Mouse (Mus musculus) layer of hippocampus, postnatal 36 days (tissue): Measurements from ENCODE around the gene Tubgcp4. TPM values are rescaled to one million over a fixed set of nuclear protein-coding genes. Genes with fewer than 3 reads are reported as not detected.
A peak's percentile ranks its signal among the peaks of the same experiment; 100 is the strongest.
"Not testable (repeated sequence)": the region's sequence is repeated elsewhere in the genome, so short reads cannot be mapped to it uniquely, and the experiment has no call there.

ENCODE experiments used
- DNase-seq, 2 experiments: peaks; one replicate each; pipeline ENCODE4 v3.0.0; 2022
- total RNA-seq, 2 experiments: library from RNA; stranded (reverse); gene quantifications; 2 replicates each; pipeline ENCODE4 v1.2.3; 2021

The Tubgcp4 gene
- 10 to 100 TPM; 40.3 to 45.9 TPM for total RNA-seq

DNA sequence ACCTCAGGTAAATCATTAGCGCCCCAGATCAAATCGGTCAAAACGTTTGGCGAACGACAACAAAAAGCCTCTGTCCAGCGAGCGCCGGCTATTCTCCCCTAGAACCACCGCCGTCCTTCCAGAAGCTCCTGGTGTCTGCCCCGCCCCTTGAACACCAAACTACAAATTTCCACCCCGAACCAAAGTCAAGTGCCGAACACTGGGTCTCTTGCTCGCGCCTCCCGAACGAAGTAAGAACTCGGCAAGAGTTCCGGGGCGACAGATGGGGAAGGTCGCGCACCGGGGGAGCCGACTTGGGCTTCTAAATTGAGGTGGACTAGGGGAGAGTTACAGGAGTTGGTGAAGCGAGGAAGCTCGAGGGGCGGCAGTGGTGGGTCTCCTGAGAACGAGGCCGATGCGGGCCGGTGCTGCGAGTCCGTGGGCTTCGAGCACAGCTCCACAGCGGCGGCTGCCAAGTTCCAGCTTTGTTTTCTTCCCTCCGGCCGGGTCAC is at the start of gene Tubgcp4:
TSS of gene Tubgcp4 (plus strand) at position 174 of the 491 bp plus-strand sequence.
- DNase-seq, result peak in 1 of 2 experiments; percentile 21

DNA sequence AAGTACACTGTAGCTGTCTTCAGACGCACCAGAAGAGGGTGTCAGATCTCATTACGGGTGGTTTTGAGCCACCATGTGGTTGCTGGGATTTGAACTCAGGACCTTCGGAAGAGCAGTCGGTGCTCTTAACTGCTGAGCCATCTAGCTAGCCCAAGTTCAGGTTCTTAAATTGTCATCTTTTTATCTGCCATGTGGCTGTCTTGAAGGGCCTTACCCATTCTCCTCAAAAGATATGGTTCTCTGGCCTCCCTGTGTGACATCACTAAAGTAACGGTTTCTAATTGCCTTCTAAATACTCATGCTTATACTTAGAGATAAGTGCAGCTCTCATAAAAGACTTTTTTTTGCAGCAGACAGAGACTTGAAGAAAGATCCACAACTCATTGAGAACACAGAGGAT is 44.2 kb upstream of the Tubgcp4 start:
- not testable (repeated sequence) for DNase-seq

DNA sequence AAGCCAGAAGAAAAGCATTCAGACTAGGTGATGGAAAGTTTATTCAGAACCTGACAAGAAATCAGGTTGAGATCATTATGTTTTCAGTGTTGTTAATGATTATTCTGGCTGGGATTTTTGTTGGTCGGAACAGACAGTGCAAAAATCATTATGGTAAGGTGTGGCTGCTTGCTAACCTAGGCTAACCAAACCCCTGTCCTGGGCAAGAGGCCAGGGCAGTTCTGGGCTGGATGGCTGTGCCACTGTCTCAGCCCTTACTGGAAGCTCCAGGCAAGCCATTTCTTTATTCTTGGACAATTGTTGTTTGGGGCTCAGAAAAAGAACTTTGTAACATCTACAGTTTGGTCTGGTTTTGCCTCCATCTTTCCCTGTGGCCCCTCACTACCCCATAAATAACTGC is 42.9 kb upstream of the Tubgcp4 start:
- DNase-seq, result no peak

DNA sequence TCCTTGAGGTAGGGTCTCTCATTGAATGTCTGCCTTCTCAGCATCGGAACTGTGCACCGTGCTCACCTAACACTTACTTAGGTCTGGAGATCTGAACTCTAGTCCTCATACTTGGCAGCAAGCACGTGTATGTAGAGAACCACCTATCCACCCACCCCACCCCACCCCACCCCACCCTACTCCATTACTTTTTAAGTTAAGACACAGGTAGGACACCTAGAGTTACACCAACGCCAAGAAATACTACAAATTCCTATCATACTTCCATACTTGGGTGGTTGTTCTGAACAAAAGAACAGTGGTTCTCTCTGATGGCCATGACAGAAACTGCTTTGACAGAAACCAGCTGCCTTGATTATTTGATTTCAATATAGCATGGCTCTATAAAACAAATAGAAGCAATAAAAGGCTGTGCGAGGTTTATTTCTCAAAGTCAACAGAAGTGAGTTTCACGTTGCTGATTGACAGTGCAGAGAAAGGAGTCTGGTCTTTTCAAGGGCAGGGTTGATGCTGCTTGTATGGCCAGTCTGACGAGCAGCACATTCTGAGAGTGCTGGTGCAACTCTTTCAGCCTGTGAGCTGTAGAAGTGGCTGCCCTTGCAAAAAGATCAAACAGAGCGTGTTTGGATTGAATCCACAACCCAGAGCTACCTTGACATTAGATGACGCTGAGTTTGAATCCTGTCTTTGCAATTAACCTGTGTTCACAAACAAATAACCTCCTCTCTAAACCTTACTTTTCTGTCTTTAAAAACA is 41.4 kb upstream of the Tubgcp4 start:
- DNase-seq, result no peak

DNA sequence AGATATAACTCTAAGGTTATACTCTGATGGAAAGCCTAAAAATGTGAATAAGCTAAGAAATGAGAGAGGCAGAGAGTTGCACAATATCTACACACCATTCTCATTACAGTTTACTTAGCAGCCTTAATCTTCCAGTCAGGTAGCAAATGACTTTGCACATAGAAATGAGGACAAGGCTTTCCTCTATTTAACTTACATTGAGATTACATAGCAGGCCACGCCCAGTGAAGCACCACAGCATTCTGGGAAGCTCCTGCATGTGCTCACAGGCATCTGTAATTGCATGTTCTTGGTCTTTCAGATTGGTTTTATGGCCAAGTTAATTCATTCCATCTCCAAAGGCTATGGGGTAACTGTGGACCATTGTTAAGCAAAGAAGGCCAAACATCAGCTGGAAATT is 37.6 kb upstream of the Tubgcp4 start:
- DNase-seq, result no peak

DNA sequence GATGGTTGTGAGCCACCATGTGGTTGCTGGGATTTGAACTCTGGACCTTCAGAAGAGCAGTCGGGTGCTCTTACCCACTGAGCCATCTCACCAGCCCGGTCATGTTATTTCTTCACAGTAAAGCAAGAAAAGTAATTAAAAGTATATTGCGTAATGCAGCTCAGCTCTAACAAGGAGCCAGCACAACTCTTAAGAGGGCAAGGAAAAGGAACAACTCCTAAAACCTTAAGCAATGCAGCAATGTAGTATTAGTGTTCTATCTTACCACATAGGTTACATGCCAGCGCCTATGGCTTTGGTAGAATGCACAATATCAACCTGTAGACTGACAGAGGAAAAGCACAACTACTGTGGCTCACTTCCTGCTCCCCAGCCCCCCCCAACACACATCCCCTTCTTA is 33.1 kb upstream of the Tubgcp4 start:
- no peak for DNase-seq

DNA sequence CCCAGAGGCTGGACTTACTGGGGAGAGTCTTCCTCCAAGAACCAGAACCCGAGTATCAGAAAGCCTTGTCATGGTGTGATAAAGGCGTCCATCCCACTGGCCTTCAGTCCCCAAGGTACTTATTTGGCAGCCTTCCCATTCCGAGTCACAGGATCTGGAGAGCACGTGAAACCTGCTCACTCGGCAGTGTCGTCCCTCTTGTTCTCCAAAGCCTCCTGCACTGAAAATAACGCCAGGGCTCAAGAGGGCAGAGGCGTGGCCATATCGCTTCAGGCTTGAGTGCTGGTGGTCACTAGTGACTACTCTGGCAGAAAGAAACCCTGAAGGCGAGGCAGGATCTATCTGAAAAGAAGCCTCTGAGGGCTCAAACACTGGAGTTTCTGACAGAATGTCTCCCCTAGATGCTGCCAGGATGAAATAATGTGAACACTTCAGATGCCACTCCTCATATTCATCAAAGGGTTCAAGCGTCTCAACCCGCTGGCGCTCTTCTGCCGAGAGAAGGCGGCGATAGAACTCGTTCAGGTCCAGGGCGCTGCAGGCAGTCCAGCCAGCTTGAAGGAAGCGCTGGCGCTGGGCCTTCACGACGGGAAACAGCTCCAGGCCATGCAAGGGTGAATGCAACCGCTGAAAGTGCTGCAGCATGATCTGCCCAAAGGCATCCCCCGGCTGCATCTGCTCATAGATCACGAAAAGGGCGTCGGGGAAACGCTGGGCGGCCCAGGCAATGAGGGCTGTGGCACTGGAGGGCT is 31.0 kb upstream of the Tubgcp4 start:
- no peak for DNase-seq

DNA sequence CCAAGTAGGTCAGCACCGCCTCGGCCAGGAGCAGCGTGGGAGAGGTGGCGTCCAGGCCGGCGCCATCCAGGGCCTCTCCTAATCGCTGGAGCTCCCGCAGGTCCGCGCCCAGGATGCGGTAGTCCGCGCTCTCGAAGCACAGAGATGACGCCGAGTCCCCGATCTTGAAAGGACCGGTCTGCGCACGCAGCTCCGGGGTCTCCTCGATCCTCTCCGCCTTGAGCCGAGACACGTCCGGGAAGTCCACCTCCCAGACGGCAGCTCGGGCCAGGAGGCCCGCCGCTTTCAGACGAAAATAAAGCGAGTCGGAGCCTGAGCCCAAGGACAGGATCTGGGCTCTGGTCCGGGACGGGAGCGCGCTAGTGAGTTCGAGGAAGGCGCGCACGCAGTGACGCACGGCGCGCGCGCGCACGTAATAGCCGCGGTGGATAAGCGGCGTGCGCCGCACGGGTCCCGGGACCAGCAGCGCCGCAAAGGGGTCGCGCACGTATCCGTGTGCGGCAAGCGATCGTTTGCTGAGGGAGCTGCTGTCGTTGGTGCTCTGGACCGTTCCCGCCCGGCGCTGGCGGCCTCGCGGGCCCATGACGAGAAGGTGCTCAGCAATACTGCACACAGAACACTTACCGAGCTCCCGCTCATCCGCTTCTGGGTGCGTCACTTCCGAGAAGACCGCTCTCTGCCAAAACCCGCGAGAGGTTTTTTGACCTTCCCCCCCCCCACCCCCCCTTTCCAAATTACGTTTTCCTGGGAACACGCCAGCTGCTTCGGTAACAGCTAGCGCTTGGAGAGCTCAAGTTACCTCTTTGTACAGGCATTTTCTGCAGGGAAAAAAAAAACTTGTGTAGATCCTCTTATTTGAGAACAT is 30.2 kb upstream of the Tubgcp4 start, which contains the start of the genes Adal and Lcmt2:
TSS of gene Adal (plus strand) at position 411 of the 865 bp plus-strand sequence.
TSS of gene Lcmt2 (minus strand) at position 636 of the 865 bp plus-strand sequence.
- peak; percentile 92 to 93 for DNase-seq

DNA sequence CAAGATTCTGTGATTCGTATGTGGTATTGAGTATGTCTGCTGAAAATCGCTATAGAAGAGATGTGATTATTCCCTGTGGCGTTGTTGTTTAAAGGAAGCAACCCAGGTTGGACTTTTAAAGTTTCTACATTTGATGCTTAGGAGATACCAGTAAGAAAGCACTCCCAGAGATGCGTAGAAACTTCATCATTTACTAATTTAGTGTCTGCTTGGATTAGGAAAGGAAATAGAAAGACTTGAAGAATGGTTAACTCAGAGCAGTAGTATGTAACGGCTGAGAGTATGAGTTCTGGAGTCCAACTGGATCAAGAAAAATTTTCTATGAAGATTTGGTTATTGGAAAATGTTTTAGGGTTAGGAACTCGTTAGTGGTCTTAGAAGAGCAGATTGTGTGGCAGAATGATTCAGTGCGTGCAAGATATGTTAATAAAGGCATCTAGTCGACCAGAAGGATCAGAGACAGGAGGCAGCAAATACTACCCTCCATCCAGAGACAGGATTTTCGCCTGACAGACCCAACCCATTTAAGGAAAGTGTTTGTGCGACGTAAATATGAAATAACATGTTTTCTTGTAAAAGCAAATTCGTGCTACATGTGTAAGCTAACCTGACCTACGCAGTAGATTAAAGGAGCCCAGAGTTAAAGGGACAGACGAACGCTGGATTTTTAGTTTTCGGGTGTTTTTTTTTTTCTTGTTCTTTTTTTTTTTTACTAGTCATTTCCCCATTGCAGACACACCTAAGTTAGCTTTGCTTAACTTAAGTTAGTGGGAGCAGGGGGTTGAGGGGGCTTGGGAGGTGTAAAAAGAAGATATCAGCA is 29.0 kb upstream of the Tubgcp4 start:
- DNase-seq, result no peak

DNA sequence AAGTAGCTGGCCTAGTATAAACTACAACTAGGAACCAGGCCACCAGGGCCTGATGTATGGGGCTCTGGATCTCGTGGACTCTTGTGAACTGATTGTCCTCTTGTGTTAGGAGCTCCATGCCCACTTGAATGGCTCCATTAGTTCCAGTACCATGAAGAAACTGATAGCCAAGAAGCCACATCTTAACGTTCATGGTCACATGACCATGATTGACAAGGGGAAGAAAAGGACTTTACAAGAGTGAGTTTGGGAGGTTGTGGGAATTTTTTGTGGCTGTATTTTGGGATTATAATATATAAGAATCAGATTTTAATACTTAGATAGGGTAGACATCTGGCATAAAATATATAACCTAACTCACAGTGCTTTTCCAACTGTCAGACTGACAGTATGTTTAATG is 28.0 kb upstream of the Tubgcp4 start:
- no peak for DNase-seq

DNA sequence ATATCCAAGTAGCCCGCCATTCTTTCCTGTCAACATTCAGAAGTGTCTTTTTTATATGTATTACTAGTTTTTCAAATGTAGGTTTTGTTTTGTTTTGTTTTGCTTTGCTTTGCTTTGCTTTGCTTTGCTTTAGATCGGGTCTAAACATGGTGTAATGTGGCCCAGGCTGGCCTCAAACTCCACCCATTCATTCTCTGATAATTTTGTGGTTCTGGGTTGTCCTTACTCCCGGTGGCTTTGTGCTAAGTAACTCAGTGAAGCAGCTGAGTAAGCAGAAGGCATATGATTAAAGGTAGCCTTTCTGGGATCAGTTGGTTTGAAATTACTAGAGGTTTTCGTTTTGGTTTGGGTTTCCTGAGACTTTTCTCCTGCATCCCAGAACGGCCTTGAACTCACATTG is 20.8 kb upstream of the Tubgcp4 start:
- DNase-seq, result no peak

DNA sequence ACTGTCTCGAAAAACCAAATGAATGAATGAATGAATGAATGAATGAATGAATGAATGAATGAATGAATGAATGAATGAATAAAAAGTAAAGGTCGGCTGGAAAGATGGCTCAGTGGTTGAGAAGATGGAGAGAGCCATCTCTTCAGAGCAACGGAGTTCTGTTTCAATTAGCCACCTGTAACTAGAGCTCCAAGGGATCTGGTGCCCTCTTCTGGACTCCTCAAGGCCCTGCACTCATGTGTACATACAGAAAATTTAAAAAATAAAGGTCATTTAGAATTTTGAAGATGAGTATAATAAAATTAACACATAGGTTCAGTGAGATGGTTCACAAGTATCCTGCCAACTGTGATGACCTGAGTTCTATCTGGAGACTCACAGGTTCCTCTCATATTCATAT is 17.4 kb upstream of the Tubgcp4 start:
- DNase-seq, result no peak

DNA sequence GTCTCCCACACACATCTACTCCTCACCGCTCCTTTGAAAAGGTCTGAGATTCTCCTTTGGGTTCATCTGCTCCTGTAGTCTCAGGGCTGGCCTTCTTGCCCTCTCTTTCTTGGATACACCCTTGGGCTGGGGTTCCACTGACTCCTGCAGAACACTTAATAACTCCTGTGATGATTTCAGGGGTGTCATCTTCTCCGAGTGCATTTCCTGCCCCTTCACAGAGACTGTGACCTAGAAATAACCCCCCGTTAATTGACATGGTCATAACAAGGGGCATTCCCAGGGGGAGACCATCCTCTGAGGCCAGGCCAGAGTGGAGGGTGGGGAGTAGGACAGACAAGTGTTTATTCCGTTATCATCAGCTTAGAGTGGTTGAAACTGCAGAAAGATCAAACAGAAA is 1.3 kb upstream of the Tubgcp4 start:
- DNase-seq, result no peak

DNA sequence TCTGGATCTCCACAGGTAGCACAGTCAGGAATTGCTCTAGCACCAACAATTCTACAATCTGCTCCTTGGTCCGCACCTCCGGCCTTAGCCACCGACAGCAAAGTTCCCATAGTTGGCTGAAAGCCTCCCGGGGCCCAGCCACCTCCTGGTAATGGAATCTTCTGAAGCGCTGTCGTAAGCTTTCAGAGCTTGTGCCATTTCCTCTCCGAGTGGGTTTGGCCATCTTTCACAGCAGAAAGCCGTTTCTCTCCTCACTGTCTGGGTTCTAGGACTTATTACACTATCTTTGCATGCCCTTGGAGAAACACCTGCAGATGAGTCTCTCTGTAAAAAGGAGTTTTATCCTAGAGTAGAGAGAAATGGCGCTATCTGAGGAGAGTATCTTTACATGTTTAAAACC is 552 bp upstream of the Tubgcp4 start:
- no peak for DNase-seq

DNA sequence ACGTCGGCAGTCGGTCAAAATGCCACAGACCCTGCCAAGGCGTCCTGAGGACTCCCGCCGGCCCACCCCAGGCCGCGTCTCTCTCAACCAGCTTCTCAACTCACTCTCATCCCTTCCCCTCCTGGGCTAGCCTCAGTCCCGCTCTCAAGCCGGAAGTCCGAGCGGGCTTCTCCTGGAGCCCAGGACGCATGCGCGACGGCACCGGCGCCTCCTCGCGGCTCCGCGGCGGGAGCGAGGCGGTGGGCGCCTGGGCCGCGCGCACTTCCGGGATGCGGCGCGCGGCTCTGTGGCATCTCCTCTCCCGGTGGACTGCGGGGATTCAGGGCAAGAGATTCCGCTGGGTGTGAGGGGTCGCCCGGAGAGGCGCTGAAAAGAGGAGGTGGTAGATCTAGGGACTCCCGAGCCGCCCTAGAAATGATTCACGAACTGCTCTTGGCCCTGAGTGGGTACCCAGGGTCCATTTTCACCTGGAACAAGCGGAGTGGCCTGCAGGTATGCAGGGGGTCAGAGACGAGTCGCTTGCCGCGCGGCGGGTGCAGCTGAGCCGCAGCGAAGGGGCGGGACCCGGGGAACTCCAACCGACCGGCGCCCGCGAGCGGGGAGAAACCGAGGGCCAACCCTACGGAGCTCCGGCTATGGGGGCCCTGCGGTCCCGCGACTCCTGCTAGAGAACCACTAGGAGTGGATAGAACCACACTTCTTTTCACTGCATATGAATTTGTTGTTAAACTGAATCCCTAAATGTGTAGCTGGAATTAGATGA is 707 bp downstream of the Tubgcp4 start, which contains the start of gene Zscan29:
TSS of gene Zscan29 (minus strand) at position 146 of the 763 bp plus-strand sequence.
- peak; percentile 84 to 85 for DNase-seq

DNA sequence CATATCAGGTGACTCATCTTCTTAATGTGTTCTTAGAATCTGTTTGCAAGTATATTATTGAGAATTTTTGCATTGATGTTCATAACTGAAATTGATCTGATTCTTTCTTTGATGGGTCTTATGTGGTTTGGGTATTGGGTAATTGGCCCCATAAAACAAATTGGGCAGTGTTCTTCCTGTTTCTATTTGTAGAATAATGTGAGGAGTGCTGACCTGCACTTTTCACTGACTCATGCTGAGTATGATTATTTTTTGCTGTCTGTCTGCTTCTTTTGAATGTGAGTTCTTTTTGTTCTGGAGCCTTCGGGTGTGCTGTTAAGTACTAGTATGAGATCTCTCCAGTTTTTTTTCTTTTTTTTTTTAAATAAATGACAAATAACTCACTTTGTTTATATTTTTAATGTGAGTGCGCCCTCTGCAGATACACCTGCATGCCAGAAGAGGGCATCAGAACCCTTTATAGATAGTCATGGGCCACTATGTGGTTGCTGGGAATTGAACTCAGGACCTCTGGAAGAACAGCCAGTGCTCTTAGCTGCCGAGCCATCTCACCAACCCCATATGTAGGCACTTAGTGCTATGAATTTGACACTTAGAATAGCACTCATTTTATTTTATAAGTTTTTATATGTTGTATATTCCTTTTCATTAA is 8.5 kb downstream of the Tubgcp4 start:
- no peak for DNase-seq

DNA sequence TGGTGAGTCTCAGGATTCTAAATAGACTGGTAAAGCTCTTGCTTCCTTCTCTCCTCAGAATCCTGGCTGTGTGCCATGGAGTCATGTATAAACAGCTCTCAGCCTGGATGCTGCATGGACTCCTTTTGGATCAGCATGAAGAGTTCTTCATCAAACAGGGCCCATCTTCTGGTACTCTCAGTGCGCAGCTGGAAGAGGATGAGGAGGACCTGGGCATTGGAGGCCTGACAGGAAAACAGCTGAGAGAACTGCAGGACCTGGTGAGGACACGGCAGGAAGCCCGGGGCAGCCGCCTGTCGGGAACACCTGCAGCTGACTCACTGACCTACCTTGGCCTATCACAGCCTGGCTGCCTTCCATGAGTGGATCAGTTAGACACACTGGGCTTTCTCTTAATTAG is 13.0 kb downstream of the Tubgcp4 start:
- no peak for DNase-seq

DNA sequence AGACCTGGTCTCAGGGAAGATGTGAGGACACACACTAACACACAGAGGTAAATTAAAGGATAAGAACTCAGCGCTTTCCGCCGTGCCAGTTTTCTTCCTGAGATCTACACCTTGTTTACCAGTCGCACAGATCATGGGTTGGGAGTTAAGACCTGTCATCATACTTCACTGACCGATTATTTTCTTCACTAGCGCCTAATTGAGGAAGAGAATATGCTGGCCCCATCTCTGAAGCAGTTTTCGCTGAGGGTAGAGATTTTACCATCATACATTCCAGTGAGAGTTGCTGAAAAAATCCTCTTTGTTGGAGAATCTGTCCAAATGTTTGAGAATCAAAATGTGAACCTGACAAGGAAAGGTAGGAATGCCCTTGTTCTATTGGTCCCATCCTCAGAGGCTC is 13.7 kb downstream of the Tubgcp4 start:
- no peak for DNase-seq

DNA sequence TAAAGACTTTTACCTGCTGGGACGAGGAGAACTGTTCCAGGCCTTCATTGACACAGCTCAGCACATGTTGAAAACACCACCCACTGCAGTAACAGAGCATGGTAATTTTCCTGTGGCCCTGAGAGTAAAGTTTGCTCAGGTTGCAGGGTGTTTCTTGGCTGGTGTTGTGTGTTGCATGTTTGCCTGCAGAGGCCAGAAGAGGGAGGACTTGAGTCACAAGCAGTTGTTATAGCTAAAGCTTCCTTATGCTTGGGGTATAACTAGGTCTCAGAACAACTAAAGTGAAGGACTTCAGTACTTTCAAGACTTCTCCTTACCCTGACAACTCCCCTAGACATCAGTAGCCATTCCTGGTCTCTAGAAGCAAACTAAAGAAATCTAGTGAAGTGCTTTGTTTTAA is 18.1 kb downstream of the Tubgcp4 start:
- DNase-seq, result no peak

DNA sequence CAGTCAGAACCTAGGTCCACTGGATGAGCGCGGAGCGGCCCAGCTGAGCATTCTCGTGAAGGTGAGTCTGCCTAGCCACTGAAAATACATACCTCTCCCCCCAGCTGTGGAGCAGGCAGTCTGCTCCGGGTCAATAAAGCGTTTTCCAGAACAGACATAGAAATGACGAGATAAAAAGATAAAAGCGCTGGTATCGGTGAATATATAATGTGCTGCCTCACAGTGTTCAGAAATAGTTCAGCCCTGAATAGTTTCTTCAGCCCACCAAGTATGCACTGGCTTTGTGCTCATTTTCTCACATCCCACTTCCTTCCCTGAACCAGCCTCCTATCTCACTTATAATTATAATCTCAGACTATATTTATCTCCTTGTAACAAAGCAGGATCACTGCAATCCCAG is 25.0 kb downstream of the Tubgcp4 start:
- no peak for DNase-seq
